Mouse (Mus musculus): Measurements from ENCODE around the gene Slc35g3. TPM values are rescaled to one million over a fixed set of nuclear protein-coding genes. Genes with fewer than 3 reads are reported as not detected.
A peak's percentile ranks its signal among the peaks of the same experiment; 100 is the strongest.

Slc35g3 gene
- polyA plus RNA-seq (2012; rRNA removed), result 210 and 236 TPM in 2 replicates

DNA sequence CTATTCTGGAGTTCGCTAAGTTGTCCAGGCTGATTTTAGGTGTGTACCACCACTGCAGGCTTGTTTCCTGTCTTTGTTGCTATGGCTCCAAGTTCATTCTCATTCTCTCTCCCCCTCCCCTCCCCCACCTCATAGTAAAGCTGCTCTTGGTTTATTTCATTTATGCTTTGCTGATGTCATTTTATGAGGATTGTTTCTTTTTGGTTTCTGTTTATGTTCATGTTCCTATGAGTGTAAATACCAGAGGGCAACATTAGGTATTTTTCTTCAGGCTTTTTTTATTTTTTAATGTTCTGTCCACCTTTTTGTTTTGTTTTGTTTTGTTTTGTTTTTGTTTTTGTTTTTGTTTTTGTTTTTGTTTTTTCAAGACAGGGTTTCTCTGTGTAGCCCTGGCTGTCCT lies at the start of gene Slc35g3:
Gene Slc35g3 (minus strand): TSS at position 101 of the 400 bp plus-strand sequence.
- Histone ChIP-seq H3K27me3 (ENCODE audit: control insufficient read depth, insufficient read depth, low read length) (no peaks in the 10 kb centered on the region), H3K36me3 (ENCODE audit: control insufficient read depth, insufficient read depth, low read length) (peaks cover 1% of the 10 kb centered on the region), H3K4me3 (ENCODE audit: control insufficient read depth, low read depth, low read length) (peak within 1 kb of the TSS; percentile 99), H3K4me1 (ENCODE audit: control insufficient read depth, insufficient read depth, low read length) (peaks cover 17% of the 10 kb centered on the region), H3K27ac (ENCODE audit: control insufficient read depth, insufficient read depth, low read depth, low read length) (no peak within 1 kb of the TSS)
- TF ChIP-seq POLR2A (IDR thresholded peaks at IDR 0.05; ENCODE audit: control insufficient read depth, low read depth, low read length) (no peak), CTCF (IDR thresholded peaks at IDR 0.05; ENCODE audit: control insufficient read depth, insufficient read depth, insufficient replicate concordance, low read depth, low read length) (no peak)

DNA sequence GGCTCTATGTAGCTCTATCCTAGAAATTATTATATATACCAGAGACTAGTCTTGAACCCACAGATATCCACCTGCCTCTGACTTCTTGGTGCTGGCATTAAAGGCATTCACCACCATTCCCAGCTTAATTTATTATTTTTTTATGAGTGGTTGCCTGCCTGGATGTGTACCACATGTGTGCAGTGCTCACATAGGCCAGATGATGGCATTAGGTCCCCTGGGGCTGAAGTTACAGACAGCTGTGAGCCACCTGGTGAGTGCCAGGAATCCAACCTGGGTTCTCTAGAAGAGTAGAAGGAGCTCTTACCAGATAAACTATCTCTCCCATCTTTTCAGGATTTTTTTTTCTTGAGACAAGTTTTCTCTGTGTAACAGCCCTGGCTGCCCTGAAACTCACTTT lies 48.5 kb upstream of the Slc35g3 start:
- Histone ChIP-seq H3K4me3 (ENCODE audit: control insufficient read depth, low read depth, low read length) (no peak overlapping the region), H3K4me1 (ENCODE audit: control insufficient read depth, insufficient read depth, low read length) (peaks cover 2% of the 10 kb centered on the region), H3K36me3 (ENCODE audit: control insufficient read depth, insufficient read depth, low read length) (no peaks in the 10 kb centered on the region), H3K27ac (ENCODE audit: control insufficient read depth, insufficient read depth, low read depth, low read length) (no peak overlapping the region), H3K27me3 (ENCODE audit: control insufficient read depth, insufficient read depth, low read length) (no peaks in the 10 kb centered on the region)
- TF ChIP-seq CTCF (IDR thresholded peaks at IDR 0.05; ENCODE audit: control insufficient read depth, insufficient read depth, insufficient replicate concordance, low read depth, low read length) (no peak), POLR2A (IDR thresholded peaks at IDR 0.05; ENCODE audit: control insufficient read depth, low read depth, low read length) (no peak)

DNA sequence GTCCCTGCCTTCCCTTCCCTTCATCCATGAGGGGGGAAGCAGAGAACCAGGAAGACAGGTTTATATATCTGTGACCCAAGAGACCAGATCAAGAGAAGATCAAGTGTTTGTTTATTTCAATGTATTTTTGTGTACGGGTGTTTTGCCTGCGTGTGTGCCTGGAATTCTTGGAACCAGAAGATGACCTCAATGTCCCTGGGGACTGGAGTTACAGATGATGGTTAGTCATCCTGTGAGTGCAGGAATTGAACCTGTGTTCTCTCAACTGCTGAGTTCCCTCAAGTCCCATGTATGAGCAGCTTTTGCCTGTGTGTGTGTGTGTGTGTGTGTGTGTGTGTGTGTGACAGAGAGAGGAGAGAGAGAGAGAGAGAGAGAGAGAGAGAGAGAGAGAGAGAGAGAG lies 45.9 kb upstream of the Slc35g3 start:
- H3K27ac ChIP-seq (ENCODE audit: control insufficient read depth, insufficient read depth, low read depth, low read length), result no peak overlapping the region
- H3K4me1 ChIP-seq (ENCODE audit: control insufficient read depth, insufficient read depth, low read length), result peaks cover 24% of the 10 kb centered on the region
- no peaks in the 10 kb centered on the region for H3K27me3 ChIP-seq (ENCODE audit: control insufficient read depth, insufficient read depth, low read length)
- no peaks in the 10 kb centered on the region for H3K36me3 ChIP-seq (ENCODE audit: control insufficient read depth, insufficient read depth, low read length)
- H3K4me3 ChIP-seq (ENCODE audit: control insufficient read depth, low read depth, low read length), result no peak overlapping the region
- TF ChIP-seq CTCF (IDR thresholded peaks at IDR 0.05; ENCODE audit: control insufficient read depth, insufficient read depth, insufficient replicate concordance, low read depth, low read length), result no peak
- TF ChIP-seq POLR2A (IDR thresholded peaks at IDR 0.05; ENCODE audit: control insufficient read depth, low read depth, low read length), result no peak

DNA sequence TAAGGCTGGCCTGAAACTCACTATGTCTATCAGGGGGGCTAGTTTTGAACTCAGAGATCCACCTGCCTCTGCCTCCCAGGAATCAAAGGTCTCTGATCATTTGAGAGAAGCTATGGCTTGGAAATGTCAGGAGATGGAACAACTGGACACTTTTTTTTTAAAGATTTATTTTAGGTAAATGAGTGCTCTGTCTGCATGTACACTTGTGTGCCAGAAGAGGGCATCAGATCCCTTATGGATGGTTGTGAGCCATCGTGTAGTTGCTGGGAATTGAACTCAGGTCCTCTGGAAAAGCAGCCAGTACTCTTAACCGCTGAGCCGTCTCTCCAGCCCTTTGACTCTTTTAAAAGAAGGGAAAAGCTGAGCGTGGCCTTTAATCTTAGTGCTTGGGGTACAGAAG lies 44.6 kb upstream of the Slc35g3 start:
- Histone ChIP-seq H3K4me1 (ENCODE audit: control insufficient read depth, insufficient read depth, low read length) (peaks cover 34% of the 10 kb centered on the region), H3K27me3 (ENCODE audit: control insufficient read depth, insufficient read depth, low read length) (no peaks in the 10 kb centered on the region), H3K4me3 (ENCODE audit: control insufficient read depth, low read depth, low read length) (no peak overlapping the region), H3K27ac (ENCODE audit: control insufficient read depth, insufficient read depth, low read depth, low read length) (no peak overlapping the region), H3K36me3 (ENCODE audit: control insufficient read depth, insufficient read depth, low read length) (no peaks in the 10 kb centered on the region)
- no peak for TF ChIP-seq CTCF (IDR thresholded peaks at IDR 0.05; ENCODE audit: control insufficient read depth, insufficient read depth, insufficient replicate concordance, low read depth, low read length)
- no peak for TF ChIP-seq POLR2A (IDR thresholded peaks at IDR 0.05; ENCODE audit: control insufficient read depth, low read depth, low read length)

DNA sequence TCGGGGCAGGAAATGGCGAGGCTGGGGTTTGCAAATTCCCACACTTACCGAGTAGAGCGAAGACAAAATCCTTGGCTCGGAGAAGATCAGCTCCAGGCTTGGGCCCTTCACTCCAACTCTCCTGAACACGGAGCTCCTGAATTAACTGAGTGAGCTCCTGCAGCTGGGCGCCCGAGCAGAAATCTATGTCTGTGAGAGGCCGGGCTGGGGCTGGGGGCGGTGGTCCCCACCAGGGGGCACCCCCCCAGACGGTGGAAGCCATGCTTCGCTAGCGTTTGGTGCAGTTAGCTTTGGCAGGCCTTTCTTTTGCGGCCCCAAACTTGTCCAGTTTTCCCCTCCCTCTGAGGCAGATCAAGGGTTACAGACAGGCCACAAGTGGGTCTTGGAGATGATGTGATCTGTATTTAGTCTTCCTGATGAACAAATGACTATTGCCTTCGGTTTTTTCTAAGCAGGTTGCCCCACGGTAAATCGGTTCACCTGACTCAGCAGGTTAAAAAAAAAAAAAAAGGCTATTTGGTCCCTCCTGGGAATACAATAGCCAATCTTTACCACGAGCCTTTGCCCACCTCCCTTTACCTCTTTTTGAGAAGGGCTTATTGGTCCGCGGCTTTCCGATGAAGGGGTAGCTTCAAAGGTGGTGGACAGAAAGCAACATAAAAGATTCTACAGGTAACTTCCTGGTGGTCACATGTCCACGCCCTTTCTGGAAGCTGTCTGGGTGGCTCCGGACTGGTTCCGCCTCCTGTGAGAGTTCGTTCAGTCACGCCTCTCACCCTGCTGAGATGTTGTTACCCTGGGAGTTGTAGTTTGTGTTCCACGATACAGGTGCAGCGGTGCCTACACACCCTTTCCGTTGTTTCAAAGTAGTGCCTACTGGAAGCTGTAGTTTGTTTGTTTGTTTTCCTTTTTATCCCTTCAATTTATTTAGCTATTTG lies 43.5 kb upstream of the Slc35g3 start, which contains the start of gene Tmem102:
Gene Tmem102 (minus strand): TSS at position 653 of the 938 bp plus-strand sequence.
- TF ChIP-seq CTCF (IDR thresholded peaks at IDR 0.05; ENCODE audit: control insufficient read depth, insufficient read depth, insufficient replicate concordance, low read depth, low read length), result no peak
- TF ChIP-seq POLR2A (IDR thresholded peaks at IDR 0.05; ENCODE audit: control insufficient read depth, low read depth, low read length), result no peak
- Histone ChIP-seq H3K27me3 (ENCODE audit: control insufficient read depth, insufficient read depth, low read length) (no peaks in the 10 kb centered on the region), H3K27ac (ENCODE audit: control insufficient read depth, insufficient read depth, low read depth, low read length) (no peak within 1 kb of the TSS), H3K36me3 (ENCODE audit: control insufficient read depth, insufficient read depth, low read length) (no peaks in the 10 kb centered on the region), H3K4me3 (ENCODE audit: control insufficient read depth, low read depth, low read length) (peak within 1 kb of the TSS; percentile 19; the same call in 1 of the 2 replicates), H3K4me1 (ENCODE audit: control insufficient read depth, insufficient read depth, low read length) (peaks cover 43% of the 10 kb centered on the region)

DNA sequence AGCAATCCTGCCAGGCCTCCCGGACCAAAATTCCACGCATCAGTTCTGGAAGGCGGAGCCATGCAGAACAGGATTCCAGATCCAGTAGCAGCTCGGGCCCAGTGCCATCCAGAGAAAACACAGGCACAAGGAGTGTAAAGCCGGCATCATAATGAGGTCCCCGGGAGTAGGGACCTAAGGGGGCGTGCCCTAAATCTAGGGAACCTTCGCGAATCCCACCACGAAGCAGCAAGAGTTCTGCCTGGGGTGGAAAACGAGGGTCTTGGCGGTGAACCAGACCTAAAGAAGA lies 42.8 kb upstream of the Slc35g3 start:
- peaks cover 46% of the 10 kb centered on the region for H3K4me1 ChIP-seq (ENCODE audit: control insufficient read depth, insufficient read depth, low read length)
- no peaks in the 10 kb centered on the region for H3K27me3 ChIP-seq (ENCODE audit: control insufficient read depth, insufficient read depth, low read length)
- H3K4me3 ChIP-seq (ENCODE audit: control insufficient read depth, low read depth, low read length), result peak overlapping the region; percentile 19; the same call in 1 of the 2 replicates
- TF ChIP-seq CTCF (IDR thresholded peaks at IDR 0.05; ENCODE audit: control insufficient read depth, insufficient read depth, insufficient replicate concordance, low read depth, low read length), result no peak
- no peak for TF ChIP-seq POLR2A (IDR thresholded peaks at IDR 0.05; ENCODE audit: control insufficient read depth, low read depth, low read length)
- H3K36me3 ChIP-seq (ENCODE audit: control insufficient read depth, insufficient read depth, low read length), result no peaks in the 10 kb centered on the region
- no peak overlapping the region for H3K27ac ChIP-seq (ENCODE audit: control insufficient read depth, insufficient read depth, low read depth, low read length)

DNA sequence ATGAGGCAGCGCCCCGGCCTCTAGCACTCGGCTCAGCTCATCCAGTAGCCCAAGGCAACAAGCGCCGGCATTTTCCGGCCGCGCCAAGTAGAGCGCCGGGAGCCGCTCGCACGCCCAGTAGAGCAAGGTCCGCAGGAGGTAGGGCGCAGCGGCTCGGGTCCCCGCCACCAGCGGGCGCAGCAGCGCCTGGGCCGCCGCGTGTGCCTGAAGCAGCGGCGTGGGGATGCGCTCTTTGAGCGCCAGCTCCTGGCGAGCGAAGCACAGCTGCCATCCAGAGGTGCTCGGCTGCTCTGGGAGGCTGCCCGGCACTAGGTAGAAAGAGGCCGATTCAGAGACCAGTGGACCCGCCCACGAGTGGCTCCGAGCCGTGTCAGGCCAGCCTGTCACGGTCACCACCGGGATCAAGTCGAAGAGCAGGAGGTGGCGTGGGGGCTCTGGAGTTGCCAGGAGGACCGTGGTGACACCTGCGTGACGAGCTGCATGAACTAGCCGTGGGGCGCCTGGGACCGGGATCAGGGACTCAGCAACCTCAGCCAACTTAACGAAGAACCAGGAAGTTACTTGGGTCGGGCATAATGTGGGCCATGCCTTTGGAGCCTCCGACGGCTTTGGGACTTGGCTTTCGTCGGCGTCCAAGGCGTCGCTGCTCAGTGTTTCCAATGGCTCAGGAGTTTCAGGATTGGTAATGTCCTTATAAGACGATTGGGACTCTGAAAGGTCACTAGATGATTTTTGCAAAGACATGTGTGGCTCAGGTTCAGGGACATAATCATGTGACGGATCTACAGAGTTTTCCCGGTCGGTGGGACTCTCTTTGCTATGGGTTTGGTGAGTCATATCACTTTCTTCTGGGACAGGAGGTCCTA lies 42.3 kb upstream of the Slc35g3 start:
- Histone ChIP-seq H3K4me3 (ENCODE audit: control insufficient read depth, low read depth, low read length) (peak overlapping the region; percentile 35), H3K27me3 (ENCODE audit: control insufficient read depth, insufficient read depth, low read length) (no peaks in the 10 kb centered on the region), H3K27ac (ENCODE audit: control insufficient read depth, insufficient read depth, low read depth, low read length) (no peak overlapping the region), H3K36me3 (ENCODE audit: control insufficient read depth, insufficient read depth, low read length) (no peaks in the 10 kb centered on the region), H3K4me1 (ENCODE audit: control insufficient read depth, insufficient read depth, low read length) (peaks cover 46% of the 10 kb centered on the region)
- TF ChIP-seq POLR2A (IDR thresholded peaks at IDR 0.05; ENCODE audit: control insufficient read depth, low read depth, low read length) (0 out of 2 replicates have a peak, but pooled peaks have one; percentile 20), CTCF (IDR thresholded peaks at IDR 0.05; ENCODE audit: control insufficient read depth, insufficient read depth, insufficient replicate concordance, low read depth, low read length) (no peak)

Data from testis, adult 2 months (tissue).